Mouse (Mus musculus) kidney, embryonic 14.5 days (tissue): ENCODE results near the gene Aif1. TPM values are rescaled to one million over a fixed set of nuclear protein-coding genes. Genes with fewer than 3 reads are reported as not detected.

Experiments
- ATAC-seq: fragments of 200-750 bp; cut with Nextera tagmentation; 2 replicates; pipeline ENCODE4 v1.8.0; 2017; ENCODE audit warnings: moderate number of reproducible peaks, mild to moderate bottlenecking, moderate TSS enrichment, moderate library complexity; ENCODE audit not compliant: low FRiP score, low TSS enrichment
- H3K27ac ChIP-seq: fragments of 300-500 bp; sonication (generic); 2 replicates; pipeline ENCODE4 v1.5.1; 2014; ENCODE audit warnings: low read depth, mild to moderate bottlenecking, low read length, moderate library complexity, mixed read lengths
- H3K27me3 ChIP-seq: fragments of 300-500 bp; sonication (generic); 2 replicates; pipeline ENCODE4 v1.6.1; 2014; ENCODE audit warnings: mild to moderate bottlenecking, low read length; ENCODE audit not compliant: control insufficient read depth, insufficient read depth
- H3K36me3 ChIP-seq: fragments of 300-500 bp; sonication (generic); 2 replicates; pipeline ENCODE4 v1.6.1; 2014; ENCODE audit warnings: low read length, mixed read lengths; ENCODE audit not compliant: control insufficient read depth, insufficient read depth
- H3K4me1 ChIP-seq: fragments of 300-500 bp; sonication (generic); 2 replicates; pipeline ENCODE4 v1.6.1; 2014; ENCODE audit warnings: low read length, mixed read lengths; ENCODE audit not compliant: control insufficient read depth, insufficient read depth
- H3K4me2 ChIP-seq: fragments of 300-500 bp; sonication (generic); replicated peaks from 2 replicates; pipeline ENCODE4 v1.6.1; 2014; ENCODE audit warnings: low read depth, mild to moderate bottlenecking, low read length
- H3K4me3 ChIP-seq: fragments of 300-500 bp; sonication (generic); 2 replicates; pipeline ENCODE4 v1.5.1; 2014; ENCODE audit warnings: mild to moderate bottlenecking, low read length
- H3K9ac ChIP-seq: fragments of 300-500 bp; sonication (generic); 2 replicates; pipeline ENCODE4 v1.6.1; 2014; ENCODE audit warnings: low read depth, mild to moderate bottlenecking, low read length, moderate library complexity
- H3K9me3 ChIP-seq: fragments of 300-500 bp; sonication (generic); 2 replicates; pipeline ENCODE4 v1.6.1; 2016; ENCODE audit warnings: low read length; ENCODE audit not compliant: control insufficient read depth
- WGBS: fragments of 180-500 bp; shearing (Covaris S2); extraction: QIAGEN DNeasy Blood & Tissue Kit; methylation state at CpG from one replicate; pipeline ENCODE4 v1.1.7; 2014; 5-methylcytosine and 5-hydroxymethylcytosine counted together
- polyA plus RNA-seq: library from polyadenylated mRNA; unstranded; fragments of >200 nt; fragmentation: Nextera tagmentation; extraction: Ambion mirVana; gene quantifications from 2 replicates; pipeline ENCODE4 v1.2.1, GENCODE M21; 2014

The Aif1 gene
- polyA plus RNA-seq, result 9.7 and 10.9 TPM in 2 replicates

- Histone ChIP-seq H3K9me3 (no peaks in the 10 kb centered on the region), H3K27me3 (no peaks in the 10 kb centered on the region), H3K36me3 (no peaks in the 10 kb centered on the region), H3K4me1 (no peaks in the 10 kb centered on the region), H3K4me3 (no peak within 1 kb of the TSS), H3K9ac (no peak within 1 kb of the TSS), H3K4me2 (no peak within 1 kb of the TSS), H3K27ac (no peak within 1 kb of the TSS)
- ATAC-seq, result no peak
- WGBS, result 42% methylated on average over 2 of the region's 2 CpGs
Measured at GRCm38 (mm10) chr17:35175968-35176367, at the start of gene Aif1. Gene Aif1 (minus strand): TSS chr17:35176068.

DNA sequence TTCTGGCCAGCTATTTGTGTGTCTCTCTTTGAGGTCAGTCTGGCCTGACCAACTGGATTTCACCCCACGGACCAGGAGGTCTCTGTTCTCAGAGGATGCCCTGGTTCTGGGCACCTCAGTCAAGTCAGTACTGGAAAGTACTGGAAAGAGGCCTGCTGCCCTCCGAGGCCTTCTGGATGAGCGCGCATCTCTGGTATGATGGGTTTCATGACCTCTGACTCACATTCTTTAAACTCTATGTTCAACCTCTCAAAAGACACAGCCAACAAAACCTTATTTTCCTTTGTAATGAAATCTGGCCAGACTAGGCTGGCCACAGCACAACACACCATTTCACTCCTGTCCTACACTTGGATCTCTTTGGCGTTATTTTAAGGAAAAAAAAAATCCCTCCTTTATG, 49.6 kb upstream of the Aif1 start:
- no peak for ATAC-seq
- 96% methylated on average over 5 of the region's 5 CpGs for WGBS
- no peaks in the 10 kb centered on the region for H3K27me3 ChIP-seq

DNA sequence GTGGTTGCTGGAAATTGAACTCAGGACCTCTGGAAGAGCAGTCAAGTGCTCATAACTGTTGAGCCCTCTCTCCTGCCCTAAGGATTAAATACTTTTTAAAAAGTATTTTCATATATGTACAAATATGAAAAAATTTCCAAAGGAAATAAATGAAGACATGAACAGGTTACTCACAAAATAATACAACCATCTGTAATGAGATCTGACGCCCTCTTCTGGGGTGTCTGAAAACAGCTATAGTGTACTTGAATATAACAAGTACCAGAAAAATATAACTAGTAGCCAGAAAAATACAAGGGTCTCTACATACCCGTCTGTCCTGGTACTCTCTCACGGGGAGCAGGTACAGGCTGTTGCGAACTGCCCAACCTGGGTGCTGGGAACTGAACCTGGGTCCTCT, 48.8 kb upstream of the Aif1 start:
- Histone ChIP-seq H3K4me2 (no peak overlapping the region), H3K36me3 (peaks cover 47% of the 10 kb centered on the region), H3K4me3 (no peak overlapping the region), H3K27me3 (no peaks in the 10 kb centered on the region), H3K27ac (no peak overlapping the region), H3K9me3 (no peaks in the 10 kb centered on the region), H3K4me1 (no peaks in the 10 kb centered on the region; the same call in 1 of the 2 replicates), H3K9ac (no peak overlapping the region)
- ATAC-seq, result no peak
- WGBS, result 92% methylated on average over 4 of the region's 4 CpGs

More for the DNA sequence above, 49.6 kb upstream of the Aif1 start:
- Histone ChIP-seq H3K4me3 (no peak overlapping the region), H3K9ac (no peak overlapping the region), H3K27ac (no peak overlapping the region), H3K36me3 (peaks cover 45% of the 10 kb centered on the region), H3K4me2 (no peak overlapping the region), H3K9me3 (no peaks in the 10 kb centered on the region), H3K4me1 (no peaks in the 10 kb centered on the region)

- ATAC-seq, result no peak
- no peak overlapping the region for H3K4me2 ChIP-seq
- no peak overlapping the region for H3K9ac ChIP-seq
- no peaks in the 10 kb centered on the region; the same call in 1 of the 2 replicates for H3K4me1 ChIP-seq
- no peaks in the 10 kb centered on the region for H3K27me3 ChIP-seq
- H3K36me3 ChIP-seq, result peaks cover 27% of the 10 kb centered on the region
- no peaks in the 10 kb centered on the region for H3K9me3 ChIP-seq
- 90% methylated on average over 6 of the region's 6 CpGs for WGBS
- H3K27ac ChIP-seq, result no peak overlapping the region
- H3K4me3 ChIP-seq, result no peak overlapping the region
Measured at GRCm38 (mm10) chr17:35222299-35222698, 46.4 kb upstream of the Aif1 start.

GRCm38 (mm10) chr17:35220156-35220952, 44.5 kb upstream of the Aif1 start, which contains the start of gene Gm16181:
Gene Gm16181 (plus strand): TSS chr17:35220834.
- Histone ChIP-seq H3K9me3 (no peaks in the 10 kb centered on the region), H3K4me2 (no peak within 1 kb of the TSS), H3K36me3 (peaks cover 25% of the 10 kb centered on the region), H3K9ac (no peak within 1 kb of the TSS), H3K27me3 (no peaks in the 10 kb centered on the region), H3K4me1 (no peaks in the 10 kb centered on the region; the same call in 1 of the 2 replicates), H3K4me3 (no peak within 1 kb of the TSS), H3K27ac (peak within 1 kb of the TSS; percentile 51)
- 72% methylated on average over 28 of the region's 28 CpGs for WGBS
- peak; percentile 41; the same call in 1 of the 2 replicates for ATAC-seq

- Histone ChIP-seq H3K9me3 (no peaks in the 10 kb centered on the region), H3K4me2 (no peak overlapping the region), H3K36me3 (peaks cover 25% of the 10 kb centered on the region), H3K27me3 (no peaks in the 10 kb centered on the region), H3K4me1 (no peaks in the 10 kb centered on the region; the same call in 1 of the 2 replicates), H3K9ac (no peak overlapping the region), H3K27ac (peak overlapping the region; percentile 42; the same call in 1 of the 2 replicates), H3K4me3 (no peak overlapping the region)
- no peak for ATAC-seq
- 88% methylated on average over 6 of the region's 6 CpGs for WGBS
Measured at GRCm38 (mm10) chr17:35219601-35220041, 43.8 kb upstream of the Aif1 start.

- Histone ChIP-seq H3K4me3 (no peak overlapping the region), H3K9me3 (no peaks in the 10 kb centered on the region), H3K4me1 (no peaks in the 10 kb centered on the region; the same call in 1 of the 2 replicates), H3K36me3 (peaks cover 25% of the 10 kb centered on the region), H3K9ac (no peak overlapping the region), H3K27ac (peak overlapping the region; percentile 15; the same call in 1 of the 2 replicates), H3K4me2 (no peak overlapping the region), H3K27me3 (no peaks in the 10 kb centered on the region)
- WGBS, result 79% methylated on average over 18 of the region's 18 CpGs
- ATAC-seq, result no peak
Measured at GRCm38 (mm10) chr17:35218516-35219193, 42.8 kb upstream of the Aif1 start.

- Histone ChIP-seq H3K27ac (no peak overlapping the region), H3K9me3 (no peaks in the 10 kb centered on the region), H3K27me3 (no peaks in the 10 kb centered on the region), H3K4me2 (no peak overlapping the region), H3K4me1 (no peaks in the 10 kb centered on the region), H3K9ac (no peak overlapping the region), H3K36me3 (no peaks in the 10 kb centered on the region), H3K4me3 (no peak overlapping the region)
- ATAC-seq, result no peak
- 88% methylated on average over 5 of the region's 5 CpGs for WGBS
Measured at GRCm38 (mm10) chr17:35213071-35213470, 37.2 kb upstream of the Aif1 start.

DNA sequence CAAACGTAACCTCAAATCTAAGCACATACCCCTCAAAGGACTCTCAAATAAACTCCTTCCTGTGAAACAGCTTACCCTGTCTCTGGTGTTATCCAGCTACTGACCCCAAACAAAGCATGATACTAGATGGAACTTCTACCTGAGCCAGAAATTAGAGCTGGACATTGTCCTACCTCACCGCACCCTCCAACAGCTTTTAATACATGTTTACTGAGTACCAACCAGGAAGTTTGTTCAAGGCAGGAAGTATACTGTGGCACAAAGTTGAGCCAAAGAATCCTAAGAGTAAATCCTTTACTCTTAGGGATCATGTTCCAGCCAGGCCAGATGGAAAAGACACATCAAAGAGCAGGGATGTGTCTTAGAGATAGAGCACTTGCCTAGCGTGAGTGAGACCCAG, 34.7 kb upstream of the Aif1 start:
- Histone ChIP-seq H3K27me3 (no peaks in the 10 kb centered on the region), H3K4me2 (no peak overlapping the region), H3K27ac (no peak overlapping the region), H3K9ac (no peak overlapping the region), H3K9me3 (no peaks in the 10 kb centered on the region), H3K4me3 (no peak overlapping the region), H3K36me3 (no peaks in the 10 kb centered on the region), H3K4me1 (no peaks in the 10 kb centered on the region)
- no peak for ATAC-seq
- WGBS, result 48% methylated on average over 3 of the region's 3 CpGs
